Mouse (Mus musculus): ENCODE results near the gene Zbtb8b.
"Not testable (repeated sequence)": the region's sequence is repeated elsewhere in the genome, so short reads cannot be mapped to it uniquely, and the experiment has no call there.

The Zbtb8b gene

DNA sequence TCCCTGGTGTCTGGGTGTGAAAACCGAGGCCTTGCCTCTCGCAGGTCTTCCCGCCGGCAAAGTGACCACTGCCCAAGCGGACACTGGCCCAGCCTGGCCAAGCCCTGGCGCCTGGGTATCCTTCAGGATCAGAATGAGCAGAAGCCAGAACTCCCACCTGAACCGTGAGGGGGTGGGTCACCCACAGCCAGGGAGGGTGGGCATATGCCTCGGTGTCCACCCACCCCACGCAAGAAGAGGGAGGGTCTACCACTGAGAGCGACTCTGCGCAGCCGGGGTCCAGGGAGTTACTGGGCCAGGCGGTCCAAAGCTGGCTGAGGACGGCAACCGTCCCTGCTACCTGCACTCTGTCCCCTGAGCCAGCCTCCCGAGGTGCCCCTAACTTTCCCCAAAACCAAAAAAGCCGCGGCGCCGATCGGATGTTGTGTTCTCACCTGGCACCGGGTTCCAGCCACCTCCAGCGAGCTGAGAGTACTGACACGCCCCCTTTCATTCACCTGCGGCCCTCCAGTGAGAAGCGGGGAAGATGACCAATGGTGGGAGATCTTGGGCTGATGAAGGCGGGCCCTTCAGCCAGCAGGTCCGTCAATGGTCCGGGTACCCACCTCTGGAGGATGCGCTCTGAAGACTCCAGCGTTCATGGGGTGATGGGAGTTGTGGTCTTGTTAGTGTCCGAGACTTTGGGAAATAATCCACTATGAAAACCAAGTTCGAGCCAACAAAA is at the start of gene Zbtb8b:
Gene Zbtb8b, minus strand, starts transcription at position 514 of the 724 bp plus-strand sequence.
- DNase-seq (ENCODE audit: low read depth, low spot score): peak; percentile 59

DNA sequence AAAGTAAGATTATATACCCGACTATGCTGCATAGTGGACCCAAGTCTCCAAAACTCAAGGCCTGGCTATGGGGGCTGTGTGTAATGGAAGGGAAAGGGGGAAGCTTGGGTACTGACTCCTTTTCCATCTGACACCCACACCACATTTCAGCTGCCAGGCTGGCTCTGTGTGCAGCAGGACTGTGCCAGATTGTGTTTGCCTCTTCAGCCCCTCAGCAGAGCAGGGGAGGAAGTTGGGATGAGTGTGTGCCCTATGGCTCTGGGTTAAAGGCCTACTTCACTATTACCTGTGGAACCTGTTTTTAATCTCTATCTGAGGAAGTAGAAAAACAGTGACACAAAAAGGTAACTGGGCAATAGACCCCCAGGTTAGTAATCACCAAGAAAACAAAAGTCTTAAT is 40.4 kb upstream of the Zbtb8b start:
- DNase-seq (ENCODE audit: low read depth, low spot score): no peak

GRCm38 (mm10) chr4:129479863-129480262 is 39.2 kb upstream of the Zbtb8b start:
- DNase-seq (ENCODE audit: low read depth, low spot score): no peak

- DNase-seq (ENCODE audit: low read depth, low spot score): no peak
These were observed 35.4 kb upstream of the Zbtb8b start for GRCm38 (mm10) chr4:129476047-129476446.

- no peak for DNase-seq (ENCODE audit: low read depth, low spot score)
These were observed 23.7 kb upstream of the Zbtb8b start for GRCm38 (mm10) chr4:129464286-129464815.

GRCm38 (mm10) chr4:129463097-129464059 is 22.7 kb upstream of the Zbtb8b start:
- DNase-seq (ENCODE audit: low read depth, low spot score): no peak

GRCm38 (mm10) chr4:129462118-129462517 is 21.5 kb upstream of the Zbtb8b start:
- no peak for DNase-seq (ENCODE audit: low read depth, low spot score)

DNA sequence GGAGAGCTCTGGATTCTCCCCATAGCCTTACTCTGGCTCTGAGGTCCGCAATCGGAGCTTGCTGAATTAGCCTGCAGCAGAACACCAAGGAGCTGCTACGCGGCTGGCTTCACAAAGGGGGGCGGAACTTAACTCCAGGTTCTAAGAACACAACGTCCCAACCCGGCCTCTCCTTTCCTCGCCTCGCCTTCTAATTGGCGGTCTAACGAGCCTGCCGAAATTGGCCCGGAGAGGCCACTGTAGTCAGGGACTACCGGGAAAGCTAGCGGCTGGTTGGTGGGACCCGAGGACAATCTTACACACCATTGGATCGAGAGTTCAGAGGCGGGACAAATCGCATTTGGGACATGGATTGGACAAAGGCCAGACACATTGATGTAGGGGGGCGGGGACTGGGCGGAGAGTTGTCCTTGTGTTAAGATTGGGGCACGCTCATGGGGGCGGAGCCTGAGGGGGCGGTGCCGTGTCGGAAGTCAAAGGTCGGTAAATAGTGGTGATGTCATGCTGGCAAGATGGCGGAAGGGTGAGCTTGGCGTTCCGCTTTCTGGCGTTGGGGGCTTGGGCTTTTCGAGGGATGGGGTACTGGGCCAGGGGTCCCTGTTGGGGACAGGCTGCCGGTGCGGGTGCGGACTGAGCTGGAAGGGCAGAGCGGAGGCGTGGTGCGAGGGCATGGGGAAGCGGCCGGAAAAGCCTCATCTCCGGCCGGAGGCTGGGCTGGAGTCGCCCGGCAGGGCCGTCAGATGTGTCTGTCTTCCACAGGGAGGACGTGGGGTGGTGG is 20.7 kb upstream of the Zbtb8b start, which contains the start of gene Bsdc1:
Gene Bsdc1, plus strand, starts transcription at position 399 of the 778 bp plus-strand sequence.
- peak; percentile 100 for DNase-seq (ENCODE audit: low read depth, low spot score)

- peak; percentile 8 for DNase-seq (ENCODE audit: low read depth, low spot score)
These were observed 20.2 kb upstream of the Zbtb8b start for GRCm38 (mm10) chr4:129460827-129461182.

- no peak for DNase-seq (ENCODE audit: low read depth, low spot score)
These were observed 19.1 kb upstream of the Zbtb8b start for GRCm38 (mm10) chr4:129459726-129460125.

DNA sequence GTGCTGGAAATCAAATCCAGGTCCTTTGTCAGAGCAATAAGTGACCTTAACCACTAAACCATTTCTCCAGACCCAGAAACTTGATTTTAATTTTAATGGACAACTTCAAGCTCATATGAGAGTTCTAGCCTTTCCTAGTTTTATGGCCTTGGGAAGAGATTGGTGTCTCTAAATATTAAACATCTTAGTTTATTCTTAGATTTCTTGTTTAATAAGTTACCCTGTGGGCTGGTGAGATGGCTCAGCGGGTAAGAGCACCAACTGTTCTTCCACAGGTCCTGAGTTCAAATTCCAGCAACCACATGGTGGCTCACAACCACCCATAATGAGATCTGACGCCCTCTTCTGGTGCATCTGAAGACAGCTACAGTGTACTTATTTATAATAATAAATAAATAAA is 16.7 kb upstream of the Zbtb8b start:
- DNase-seq (ENCODE audit: low read depth, low spot score): not testable (repeated sequence)

DNA sequence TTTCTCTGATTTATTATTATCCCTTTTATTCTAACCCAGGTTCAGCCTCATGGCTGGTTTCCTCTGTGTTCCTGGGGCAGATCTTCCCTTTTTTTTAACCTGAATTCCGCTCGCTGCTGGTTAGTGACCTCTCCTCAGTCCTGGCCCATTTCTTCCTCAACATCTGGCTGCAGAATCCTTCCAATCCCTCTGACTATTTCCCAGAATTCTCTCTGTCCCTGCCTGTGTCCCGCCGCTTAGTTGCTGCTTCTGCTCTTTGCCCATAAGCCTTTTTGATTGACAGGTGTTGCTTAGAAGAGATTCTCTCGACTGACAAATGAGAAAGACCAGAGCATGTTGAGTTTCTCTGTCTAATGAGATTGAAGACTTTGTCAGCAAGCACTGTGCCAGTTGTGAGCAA is 15.5 kb upstream of the Zbtb8b start:
- no peak for DNase-seq (ENCODE audit: low read depth, low spot score)

DNA sequence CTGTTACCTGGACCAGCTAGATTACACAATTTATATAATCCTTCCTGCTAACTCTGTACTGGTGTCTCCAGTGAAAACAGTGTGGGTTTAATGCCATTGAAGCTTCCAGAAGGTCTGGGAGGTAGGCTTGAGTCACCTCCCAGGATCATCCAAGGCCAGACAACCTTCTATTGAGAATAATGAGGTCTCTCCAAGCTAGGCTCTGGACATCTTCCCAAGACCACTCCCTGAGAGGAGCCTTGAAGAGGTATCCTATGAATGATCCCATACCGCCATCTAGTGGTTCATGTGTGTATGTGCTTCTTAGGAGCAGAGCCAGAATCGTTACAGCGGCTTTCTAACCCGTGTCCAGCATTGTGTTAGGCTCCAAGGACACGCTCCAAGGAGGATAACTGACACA is 14.6 kb upstream of the Zbtb8b start:
- peak; percentile 91 for DNase-seq (ENCODE audit: low read depth, low spot score)

DNA sequence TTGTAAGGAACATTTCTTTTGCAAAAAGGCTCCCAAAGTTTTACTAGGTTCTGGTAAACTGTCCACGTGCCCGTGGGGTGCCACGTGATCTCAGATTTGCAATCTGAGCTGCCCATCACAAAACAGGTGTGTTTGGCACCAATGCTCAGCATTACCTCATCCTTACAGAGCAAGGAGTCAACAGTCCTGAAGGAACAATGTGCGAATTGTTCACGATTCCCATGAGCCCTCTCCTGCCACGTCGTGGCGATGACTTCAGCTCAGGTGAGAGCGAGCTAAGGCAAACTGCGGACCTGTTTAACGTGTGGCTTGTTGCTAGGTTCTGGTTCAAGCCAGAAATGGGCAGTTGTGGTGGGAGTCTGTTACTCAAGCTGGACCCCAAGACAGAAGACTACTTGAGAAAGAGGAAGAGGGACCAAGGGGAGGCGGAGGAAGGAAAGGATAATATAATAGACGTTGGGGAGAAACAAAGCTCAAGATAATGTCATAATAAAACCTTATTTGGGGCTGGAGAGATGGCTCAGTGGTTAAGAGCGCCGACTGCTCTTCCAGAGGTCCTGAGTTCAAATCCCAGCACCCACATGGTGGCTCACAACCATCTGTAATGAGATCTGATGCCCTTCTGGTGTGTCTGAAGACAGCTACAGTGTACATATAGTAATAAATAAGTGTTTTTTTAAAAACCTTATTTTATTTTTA is 11.0 kb upstream of the Zbtb8b start:
- no peak for DNase-seq (ENCODE audit: low read depth, low spot score)

- no peak for DNase-seq (ENCODE audit: low read depth, low spot score)
These were observed 10.2 kb upstream of the Zbtb8b start for GRCm38 (mm10) chr4:129450851-129451250.

GRCm38 (mm10) chr4:129448713-129449112 is 8.1 kb upstream of the Zbtb8b start:
- no peak for DNase-seq (ENCODE audit: low read depth, low spot score)

DNA sequence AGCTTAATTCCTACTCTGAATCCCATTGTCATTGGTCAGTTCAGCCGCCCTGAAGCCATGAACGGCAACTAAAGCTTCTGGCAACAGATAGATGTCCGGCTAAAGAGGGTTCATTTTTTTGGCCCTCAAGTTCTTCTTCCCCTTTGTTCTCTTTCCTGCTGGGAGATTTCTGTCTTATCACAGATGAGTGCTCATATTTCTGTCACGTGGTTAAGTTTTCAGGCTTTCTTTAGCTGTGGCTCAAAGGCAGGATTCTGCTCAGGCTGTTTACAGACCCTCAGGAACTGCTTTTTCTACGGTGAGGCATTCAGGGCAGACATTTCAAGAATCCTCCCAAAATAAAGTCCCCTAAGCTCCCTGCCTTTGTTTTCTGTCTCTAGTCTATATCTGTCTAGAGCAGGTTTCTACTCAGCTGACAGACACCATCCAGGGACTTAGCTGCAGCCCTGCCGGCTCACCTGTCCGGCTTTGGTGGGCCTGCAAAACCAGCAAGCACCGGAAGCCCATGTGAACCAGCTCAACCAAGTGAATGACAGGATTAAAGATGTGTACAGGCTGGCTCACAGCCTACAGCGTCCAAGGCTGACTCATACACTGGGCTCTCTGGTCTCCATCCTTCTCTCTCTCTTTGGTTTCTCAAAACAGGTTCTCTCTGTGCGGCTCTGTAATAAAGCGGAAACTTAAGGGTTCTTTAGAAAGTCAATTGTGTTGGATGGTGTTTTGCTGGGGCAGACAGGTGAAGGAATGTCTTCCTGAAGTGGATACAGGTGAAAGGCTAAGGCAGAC is 7.3 kb upstream of the Zbtb8b start:
- no peak for DNase-seq (ENCODE audit: low read depth, low spot score)

GRCm38 (mm10) chr4:129447360-129447759 is 6.7 kb upstream of the Zbtb8b start:
- no peak for DNase-seq (ENCODE audit: low read depth, low spot score)

DNA sequence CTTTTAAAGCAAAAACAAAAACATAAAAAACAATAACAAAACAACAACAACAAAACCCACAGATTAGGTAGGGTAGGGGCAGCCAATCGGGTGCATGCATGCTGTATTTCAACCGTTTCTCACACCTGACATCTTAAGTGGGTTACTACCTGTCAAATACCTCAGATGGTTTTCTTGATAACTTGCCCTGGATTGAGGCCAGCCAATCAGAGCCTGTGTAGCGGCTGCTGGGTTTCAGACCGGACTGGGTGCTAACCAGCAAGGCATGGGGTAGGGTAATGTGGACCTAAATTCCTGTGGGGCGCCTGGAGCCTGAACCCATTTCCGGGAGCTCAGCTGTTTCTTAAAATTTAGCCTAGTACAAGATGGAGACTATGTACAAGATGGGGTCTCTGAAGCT is 492 bp upstream of the Zbtb8b start:
- DNase-seq (ENCODE audit: low read depth, low spot score): no peak

DNA sequence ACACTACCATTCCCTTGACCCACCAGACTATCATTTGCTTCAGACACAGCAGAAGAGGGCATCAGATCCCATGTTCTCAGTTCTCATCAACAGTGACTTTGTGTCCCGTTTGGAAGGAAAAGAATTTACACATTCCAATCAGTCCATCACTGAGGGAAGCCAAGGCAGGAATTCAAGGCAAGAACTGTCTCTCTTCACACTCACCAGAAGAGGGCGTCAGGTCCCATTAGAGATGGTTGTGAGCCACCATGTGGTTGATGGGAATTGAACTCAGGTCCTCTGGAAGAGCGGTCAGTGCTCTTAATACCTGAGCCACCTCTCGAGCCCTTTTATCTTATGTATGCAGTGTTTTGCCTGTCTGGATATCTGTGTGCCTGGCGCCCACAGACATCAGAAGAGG is 22.3 kb downstream of the Zbtb8b start:
- no peak for DNase-seq (ENCODE audit: low read depth, low spot score)

Measured in mesoderm, embryonic 11.5 days (tissue).